Mouse (Mus musculus) forebrain, postnatal 0 days (tissue): ENCODE data around the gene Ggnbp2. TPM values are rescaled to one million over a fixed set of nuclear protein-coding genes. Genes with fewer than 3 reads are reported as not detected.

Source experiments
- ATAC-seq: fragments of 200-750 bp; cut with Nextera tagmentation; 2 replicates; pipeline ENCODE4 v1.8.0; 2017; ENCODE audit warnings: mild to moderate bottlenecking, moderate library complexity
- DNase-seq: peaks from one replicate; pipeline ENCODE4 v3.0.0-alpha.2; 2015
- H3K27ac ChIP-seq: fragments of 300-500 bp; sonication (generic); 2 replicates; pipeline ENCODE4 v1.5.1; 2014; ENCODE audit warnings: low read depth, mild to moderate bottlenecking, antibody characterized with exemption, low read length, moderate library complexity, mixed read lengths
- H3K27me3 ChIP-seq: fragments of 300-500 bp; sonication (generic); 2 replicates; pipeline ENCODE4 v1.6.1; 2014; ENCODE audit warnings: mild to moderate bottlenecking, low read length, mixed read lengths; ENCODE audit not compliant: insufficient read depth
- H3K36me3 ChIP-seq: fragments of 300-500 bp; sonication (generic); 2 replicates; pipeline ENCODE4 v1.6.1; 2014; ENCODE audit warnings: mild to moderate bottlenecking, moderate library complexity; ENCODE audit not compliant: insufficient read depth
- H3K4me1 ChIP-seq: fragments of 300-500 bp; sonication (generic); 2 replicates; pipeline ENCODE4 v1.6.1; 2014; ENCODE audit warnings: antibody characterized with exemption; ENCODE audit not compliant: insufficient read depth
- H3K4me2 ChIP-seq: fragments of 300-500 bp; sonication (generic); 2 replicates; pipeline ENCODE4 v1.6.1; 2014; ENCODE audit warnings: low read depth, mild to moderate bottlenecking, moderate library complexity
- H3K4me3 ChIP-seq: fragments of 300-500 bp; sonication (generic); 2 replicates; pipeline ENCODE4 v1.5.1; 2014; ENCODE audit warnings: low read depth, low read length, mixed read lengths
- H3K9ac ChIP-seq: fragments of 300-500 bp; sonication (generic); 2 replicates; pipeline ENCODE4 v1.6.1; 2014; ENCODE audit warnings: mild to moderate bottlenecking
- H3K9me3 ChIP-seq: fragments of 300-500 bp; sonication (generic); 2 replicates; pipeline ENCODE4 v1.6.1; 2016; ENCODE audit warnings: low read length
- CTCF ChIP-seq: sonication (generic); IDR thresholded peaks from 2 replicates; pipeline ENCODE4 v1.5.1; 2016; ENCODE audit warnings: antibody characterized with exemption, control low read depth, low read depth
- WGBS: fragments of 180-500 bp; shearing (Covaris S2); extraction: QIAGEN DNeasy Blood & Tissue Kit; methylation state at CpG from one replicate; pipeline ENCODE4 v1.1.7; 2014; 5-methylcytosine and 5-hydroxymethylcytosine counted together
- polyA plus RNA-seq: library from polyadenylated mRNA; unstranded; fragments of >200 nt; fragmentation: Nextera tagmentation; extraction: Ambion mirVana; gene quantifications from 2 replicates; pipeline ENCODE4 v1.2.1, GENCODE M21; 2015
- total RNA-seq: library from RNA; depleted of rRNA; stranded (reverse); fragments of >200 nt; gene quantifications from 2 replicates; pipeline ENCODE4 v1.2.3, GENCODE M21; 2014

Ggnbp2 gene
- total and polyA plus RNA-seq, 2 experiments from 2014 or later = 68.2 to 70.8 TPM

- H3K9me3 ChIP-seq = no peaks in the 10 kb centered on the region
- H3K4me1 ChIP-seq = peaks cover 6% of the 10 kb centered on the region
- peak overlapping the region; percentile 99 for H3K27ac ChIP-seq
- peak; percentile 10 for ATAC-seq
- peak overlapping the region; percentile 90 for H3K4me3 ChIP-seq
- no peak for DNase-seq
- peak overlapping the region; percentile 98 for H3K9ac ChIP-seq
- under 1% methylated on average over 10 of the region's 10 CpGs for WGBS
- no peaks in the 10 kb centered on the region for H3K27me3 ChIP-seq
- TF ChIP-seq CTCF = no peak
- H3K4me2 ChIP-seq = peak overlapping the region; percentile 72
- no peaks in the 10 kb centered on the region for H3K36me3 ChIP-seq
Measured at GRCm38 (mm10) chr11:84871046-84871445, 429 bp upstream of the Ggnbp2 start.

- Histone ChIP-seq H3K27ac (peak overlapping the region; percentile 94), H3K9me3 (no peaks in the 10 kb centered on the region), H3K9ac (peak overlapping the region; percentile 88), H3K4me1 (peaks cover 6% of the 10 kb centered on the region), H3K4me2 (peak overlapping the region; percentile 87), H3K4me3 (peak overlapping the region; percentile 90), H3K36me3 (no peaks in the 10 kb centered on the region), H3K27me3 (no peaks in the 10 kb centered on the region)
- WGBS = 1% methylated on average over 47 of the region's 61 CpGs
- no peak; the same call in 1 of the 2 replicates for TF ChIP-seq CTCF
- DNase-seq (peak; percentile 97), ATAC-seq (peak; percentile 92)
Measured at GRCm38 (mm10) chr11:84869537-84870232, 932 bp downstream of the Ggnbp2 start.

GRCm38 (mm10) chr11:84868786-84869259, 1.8 kb downstream of the Ggnbp2 start:
- Histone ChIP-seq H3K36me3 (no peaks in the 10 kb centered on the region), H3K27me3 (no peaks in the 10 kb centered on the region), H3K4me2 (peak overlapping the region; percentile 87), H3K4me3 (peak overlapping the region; percentile 90), H3K4me1 (peaks cover 6% of the 10 kb centered on the region), H3K9ac (peak overlapping the region; percentile 88), H3K9me3 (no peaks in the 10 kb centered on the region), H3K27ac (no peak overlapping the region)
- DNase-seq = no peak
- ATAC-seq = no peak
- whole genome bisulfite sequencing = 20% methylated on average over 7 of the region's 7 CpGs
- TF ChIP-seq CTCF = no peak

- 94% methylated on average over 2 of the region's 2 CpGs for WGBS
- H3K27ac ChIP-seq = no peak overlapping the region
- DNase-seq = no peak
- no peak overlapping the region for H3K4me2 ChIP-seq
- no peak overlapping the region for H3K4me3 ChIP-seq
- H3K9ac ChIP-seq = no peak overlapping the region
- ATAC-seq = no peak
- peaks cover 6% of the 10 kb centered on the region for H3K4me1 ChIP-seq
- H3K36me3 ChIP-seq = no peaks in the 10 kb centered on the region
- H3K9me3 ChIP-seq = no peaks in the 10 kb centered on the region
- H3K27me3 ChIP-seq = no peaks in the 10 kb centered on the region
- TF ChIP-seq CTCF = no peak
Measured at GRCm38 (mm10) chr11:84867586-84867985, 3.0 kb downstream of the Ggnbp2 start.

GRCm38 (mm10) chr11:84865268-84865667, 5.3 kb downstream of the Ggnbp2 start:
- no peaks in the 10 kb centered on the region for H3K9me3 ChIP-seq
- 87% methylated on average over 2 of the region's 2 CpGs for WGBS
- no peak for ATAC-seq

GRCm38 (mm10) chr11:84855285-84855684, 15.3 kb downstream of the Ggnbp2 start:
- TF ChIP-seq CTCF = no peak
- H3K27ac ChIP-seq = no peak overlapping the region
- no peak overlapping the region for H3K9ac ChIP-seq
- H3K4me2 ChIP-seq = no peak overlapping the region
- no peak for ATAC-seq
- no peaks in the 10 kb centered on the region for H3K4me1 ChIP-seq
- peaks cover 39% of the 10 kb centered on the region for H3K36me3 ChIP-seq
- no peaks in the 10 kb centered on the region for H3K27me3 ChIP-seq
- no peaks in the 10 kb centered on the region for H3K9me3 ChIP-seq
- 93% methylated on average over 6 of the region's 6 CpGs for WGBS
- no peak overlapping the region for H3K4me3 ChIP-seq
- DNase-seq = no peak

More at GRCm38 (mm10) chr11:84865268-84865667, 5.3 kb downstream of the Ggnbp2 start:
- Histone ChIP-seq H3K27me3 (no peaks in the 10 kb centered on the region), H3K36me3 (peaks cover 11% of the 10 kb centered on the region), H3K4me2 (no peak overlapping the region), H3K9ac (no peak overlapping the region), H3K27ac (no peak overlapping the region), H3K4me1 (peaks cover 6% of the 10 kb centered on the region), H3K4me3 (no peak overlapping the region)
- no peak for TF ChIP-seq CTCF
- no peak for DNase-seq

- Histone ChIP-seq H3K4me3 (no peak overlapping the region), H3K36me3 (peaks cover 46% of the 10 kb centered on the region), H3K9me3 (no peaks in the 10 kb centered on the region), H3K4me1 (no peaks in the 10 kb centered on the region), H3K27ac (no peak overlapping the region), H3K9ac (no peak overlapping the region), H3K27me3 (no peaks in the 10 kb centered on the region), H3K4me2 (no peak overlapping the region)
- WGBS = 86% methylated on average over 7 of the region's 7 CpGs
- ATAC-seq = no peak
- DNase-seq = no peak
- no peak for TF ChIP-seq CTCF
Measured at GRCm38 (mm10) chr11:84847475-84848090, 23.0 kb downstream of the Ggnbp2 start.
